Mouse (Mus musculus): Measurements from ENCODE around the gene Zfp444.

Gene Zfp444

DNA sequence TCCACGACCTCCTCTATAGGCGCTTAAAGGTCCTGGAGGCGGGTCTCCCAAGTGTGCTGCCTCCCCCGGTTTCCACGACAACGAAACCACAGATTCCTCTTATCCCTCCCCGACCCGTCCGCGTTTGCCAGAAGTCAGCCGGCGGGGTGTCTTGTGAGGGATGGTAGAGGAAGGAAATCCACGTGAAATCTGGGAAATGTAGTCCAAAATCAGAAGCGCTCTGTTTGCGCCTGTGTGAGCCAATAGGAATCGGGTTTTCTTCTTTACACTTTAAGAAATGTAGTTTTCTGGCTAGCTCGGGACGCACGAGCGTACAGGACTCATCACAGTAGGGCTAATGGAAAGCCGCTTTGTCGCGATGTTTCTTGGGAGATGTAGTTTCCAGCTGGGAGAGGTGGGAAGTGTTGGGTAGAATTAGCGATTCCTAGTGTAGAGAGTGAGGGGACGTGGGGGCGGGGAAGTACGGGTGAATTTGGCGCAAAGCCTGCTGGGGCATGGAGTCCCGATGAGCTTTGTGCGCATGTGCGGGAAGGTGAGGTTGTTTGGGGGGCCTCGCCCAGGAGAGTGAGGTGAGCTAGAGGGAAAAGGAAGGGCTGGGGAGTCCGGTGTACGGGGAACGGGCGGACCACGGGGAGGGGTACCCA, at the start of gene Zfp444:
Gene Zfp444, plus strand, starts transcription at position 221 of the 644 bp plus-strand sequence.
- DNase-seq (ENCODE audit: low spot score): peak; percentile 97

DNA sequence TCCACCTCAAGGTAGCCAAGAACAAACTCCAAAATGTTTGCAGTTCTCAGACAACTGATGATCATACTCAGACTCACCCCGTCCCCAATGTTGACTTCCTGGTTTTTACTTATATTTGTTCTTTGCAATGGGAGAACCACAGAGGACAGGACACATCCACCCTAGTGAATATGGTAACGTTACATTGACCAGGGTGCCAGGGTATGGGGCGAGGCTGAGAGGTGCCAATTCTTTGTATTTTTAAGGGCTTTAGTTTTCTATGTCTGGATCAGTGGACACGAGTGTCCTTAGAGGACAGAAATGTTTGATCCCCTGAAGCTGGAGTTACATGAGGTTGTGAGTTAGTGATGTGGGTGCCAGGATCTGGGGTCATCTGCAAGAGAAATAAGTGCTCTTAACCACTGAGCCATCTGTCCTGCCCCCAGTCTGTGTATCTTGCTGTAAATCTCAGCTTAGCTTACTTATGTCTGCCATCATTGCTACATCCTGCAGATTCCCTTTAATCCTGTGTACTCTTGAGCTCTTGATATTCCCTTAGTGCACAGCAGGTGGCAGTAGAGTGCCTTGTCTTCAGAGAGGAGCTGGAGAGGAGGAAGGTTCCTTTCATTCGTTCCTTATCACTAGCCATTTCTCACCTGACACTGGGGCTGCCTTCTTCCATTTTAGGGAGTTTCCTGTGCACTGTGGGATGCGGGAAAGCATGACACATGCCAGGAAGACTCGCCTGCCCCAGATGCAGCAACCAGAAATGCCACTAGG, 45.2 kb upstream of the Zfp444 start:
- peak; percentile 65 for DNase-seq (ENCODE audit: low spot score)

DNA sequence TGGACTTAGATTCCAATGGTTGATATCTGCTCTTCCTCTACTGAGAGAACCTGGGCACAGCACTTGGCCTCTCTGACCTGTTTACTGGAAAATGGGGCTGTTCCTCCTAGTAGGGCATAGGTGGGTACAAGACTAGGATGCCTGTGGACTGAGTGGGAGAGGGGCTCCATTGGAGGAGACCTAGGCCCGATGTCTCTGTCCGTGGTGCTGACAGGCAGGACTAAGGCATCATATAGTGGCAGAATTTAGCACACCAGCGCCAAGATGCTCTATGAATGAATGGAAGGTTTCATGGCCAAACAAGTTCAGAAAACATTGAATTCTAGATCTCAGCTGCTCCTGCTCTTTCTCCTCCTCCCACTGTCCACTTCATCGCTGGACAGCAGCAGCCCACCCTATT, 41.7 kb upstream of the Zfp444 start:
- DNase-seq (ENCODE audit: low spot score): no peak

DNA sequence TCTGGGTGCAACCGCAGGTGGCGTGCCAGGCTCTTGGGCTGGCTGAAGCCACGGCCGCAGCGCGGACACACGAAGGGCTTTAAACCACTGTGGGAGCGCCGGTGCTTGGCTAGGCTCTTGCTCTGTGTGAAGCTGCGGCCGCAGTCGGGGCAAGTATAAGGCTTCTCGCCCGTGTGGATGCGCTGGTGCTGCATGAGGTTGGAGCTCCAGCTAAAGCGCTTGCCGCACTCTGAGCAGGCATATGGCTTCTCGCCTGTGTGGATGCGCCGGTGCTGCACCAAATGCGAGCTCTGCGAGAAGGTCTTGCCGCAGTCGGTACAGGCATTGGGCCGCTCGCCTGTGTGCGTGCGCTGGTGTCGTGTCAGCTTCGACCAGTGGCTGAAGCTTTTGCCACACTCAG, 39.4 kb upstream of the Zfp444 start:
- no peak for DNase-seq (ENCODE audit: low spot score)

DNA sequence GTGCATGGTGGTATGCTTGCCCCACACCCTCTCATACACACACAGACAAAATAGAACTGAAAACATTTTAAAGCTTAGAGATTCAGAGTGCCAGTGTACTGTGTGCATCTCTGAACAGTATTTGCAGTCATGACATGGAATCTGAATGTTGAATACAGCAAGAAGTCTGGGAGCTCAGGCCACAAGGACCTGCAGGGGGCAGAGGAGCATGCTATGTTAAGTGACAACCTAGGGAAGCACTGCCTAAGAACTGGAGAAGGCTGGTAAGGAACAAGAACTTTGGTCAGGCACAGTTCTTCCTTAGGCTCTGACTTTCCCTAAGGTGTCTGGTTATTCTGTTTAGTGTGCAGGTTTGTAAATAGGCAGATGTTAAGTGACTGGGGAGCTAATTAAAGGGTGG, 35.5 kb upstream of the Zfp444 start:
- DNase-seq (ENCODE audit: low spot score): no peak

DNA sequence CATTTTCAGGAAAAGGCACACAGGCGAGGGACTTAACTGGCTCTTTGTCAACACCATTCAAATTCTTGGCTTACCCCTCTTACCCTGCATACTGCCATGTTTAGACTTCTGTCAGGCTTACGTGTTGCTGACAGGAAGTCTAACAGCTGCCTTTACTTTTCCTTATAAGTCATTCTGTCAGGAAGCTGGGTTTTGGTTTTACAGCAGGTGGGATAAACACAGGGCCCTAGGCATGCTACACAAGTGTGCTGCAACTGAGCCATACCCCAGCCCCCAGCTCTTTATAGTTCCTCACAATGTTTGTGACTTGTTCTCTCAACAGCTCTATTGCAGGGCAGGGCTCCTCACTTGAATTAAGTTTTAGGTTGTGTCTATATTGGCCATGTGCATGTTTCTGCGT, 32.7 kb upstream of the Zfp444 start:
- no peak for DNase-seq (ENCODE audit: low spot score)

DNA sequence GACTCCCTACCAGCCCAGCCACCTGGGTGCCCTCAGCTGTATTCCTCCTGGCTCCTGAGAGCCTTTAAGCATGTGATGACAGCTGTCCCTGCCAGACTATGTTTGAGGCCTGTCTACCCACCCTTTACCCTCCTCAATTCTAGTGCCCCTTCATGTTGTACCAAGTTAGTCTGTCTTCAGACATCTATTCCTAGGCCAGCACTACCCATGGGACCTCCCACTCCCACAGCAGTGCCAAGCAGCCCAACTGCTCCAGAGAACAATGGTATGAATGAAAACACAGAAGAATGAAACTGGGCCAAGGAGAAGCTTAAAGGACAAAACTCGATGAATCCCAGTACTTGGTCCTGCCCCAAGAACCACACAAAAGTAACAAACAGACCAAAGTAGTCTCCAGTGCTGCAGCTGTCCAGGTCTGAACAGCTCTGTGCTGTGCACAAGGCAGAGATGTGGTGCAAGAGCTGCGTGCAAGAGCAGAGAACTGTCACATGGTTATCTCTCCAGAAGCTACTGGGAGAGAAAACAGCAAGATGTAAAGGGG, 28.0 kb upstream of the Zfp444 start:
- DNase-seq (ENCODE audit: low spot score): no peak

DNA sequence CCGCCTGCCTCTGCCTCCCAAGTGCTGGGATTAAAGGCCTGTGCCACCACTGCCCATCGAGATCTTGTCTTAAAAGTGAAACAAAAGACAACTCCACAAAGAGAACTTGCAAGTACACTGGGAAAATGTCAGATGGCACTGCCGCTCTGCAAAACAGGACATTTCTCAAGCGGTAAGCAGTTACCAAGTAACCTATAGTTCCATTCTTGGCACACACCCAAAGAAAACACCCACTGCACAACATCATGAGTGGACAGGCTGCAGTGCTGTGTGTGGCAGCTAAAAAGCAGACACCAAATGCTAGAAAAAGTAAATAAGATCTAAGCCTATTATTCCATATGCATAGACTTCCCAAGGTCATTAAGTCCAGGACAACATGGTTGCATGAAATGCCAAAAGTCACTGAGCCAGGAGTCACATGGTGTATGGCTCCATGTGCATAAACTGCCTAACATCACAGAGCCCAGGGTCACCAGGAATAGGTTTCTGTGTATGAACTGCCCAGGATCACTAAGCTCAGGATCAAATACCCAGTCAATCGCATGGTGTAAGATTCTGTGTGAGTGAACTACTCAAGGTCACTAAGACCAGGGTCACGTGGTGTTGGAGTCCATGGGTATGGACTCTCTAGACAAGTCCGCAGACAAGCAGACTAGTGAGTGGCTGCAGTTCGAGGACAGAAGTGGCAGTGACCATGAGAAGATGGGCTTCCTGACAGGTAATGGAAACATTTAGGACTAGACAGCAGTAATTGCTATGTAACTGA, 26.4 kb upstream of the Zfp444 start:
- DNase-seq (ENCODE audit: low spot score): no peak

DNA sequence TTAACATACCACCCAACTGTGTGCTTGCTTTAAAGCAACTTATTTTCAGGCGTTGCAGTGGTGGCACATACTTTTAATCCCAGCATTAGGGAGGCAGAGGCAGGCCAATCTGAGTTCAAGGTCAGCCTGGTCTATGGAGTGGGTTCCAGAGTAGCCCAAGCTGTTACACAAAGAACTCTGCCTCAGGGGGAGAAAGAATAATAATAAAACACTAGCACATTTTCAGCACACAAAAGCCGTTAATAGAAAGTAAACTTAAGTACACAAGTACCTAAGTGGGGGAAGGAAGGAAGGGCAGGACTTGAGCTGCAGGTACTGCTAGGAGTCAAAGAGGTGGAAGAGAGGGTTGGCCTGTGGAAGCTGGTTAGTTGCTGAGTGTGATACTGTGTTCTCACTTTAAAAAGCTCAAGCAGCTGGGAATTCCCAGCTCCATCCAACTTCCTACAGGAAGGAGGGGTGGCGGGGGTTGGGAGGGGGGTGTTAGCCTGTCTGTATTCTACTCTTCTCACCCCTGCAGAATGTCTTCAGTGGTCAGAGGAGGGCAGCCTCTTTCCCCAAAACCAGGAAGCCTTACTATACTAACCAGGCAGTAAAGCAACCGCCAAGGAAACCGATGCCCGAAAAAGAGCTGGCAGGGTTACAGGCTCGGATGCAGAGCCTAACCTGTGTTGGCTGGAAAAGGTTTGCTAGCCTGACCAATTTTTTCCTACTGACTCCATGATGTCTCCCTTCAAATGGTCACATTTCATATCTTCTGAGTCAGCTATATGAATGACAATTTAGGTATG, 25.6 kb upstream of the Zfp444 start:
- no peak for DNase-seq (ENCODE audit: low spot score)

DNA sequence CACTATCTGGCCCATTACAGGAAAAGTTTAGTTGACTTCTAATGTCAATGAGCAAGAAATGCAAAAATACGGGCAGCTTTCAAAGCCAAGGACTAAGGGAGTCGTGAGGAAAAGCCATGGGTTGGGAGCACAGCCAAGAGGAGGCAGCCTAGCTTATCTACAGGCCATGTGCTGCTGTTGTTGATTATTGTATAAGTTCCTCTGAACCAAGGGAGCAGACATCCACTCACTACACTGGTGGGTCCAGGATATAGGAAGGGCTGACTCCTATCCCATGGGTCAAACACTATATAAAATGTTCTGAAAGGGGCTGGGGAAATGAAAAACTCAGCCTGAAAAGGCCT, 25.1 kb upstream of the Zfp444 start:
- DNase-seq (ENCODE audit: low spot score): no peak

DNA sequence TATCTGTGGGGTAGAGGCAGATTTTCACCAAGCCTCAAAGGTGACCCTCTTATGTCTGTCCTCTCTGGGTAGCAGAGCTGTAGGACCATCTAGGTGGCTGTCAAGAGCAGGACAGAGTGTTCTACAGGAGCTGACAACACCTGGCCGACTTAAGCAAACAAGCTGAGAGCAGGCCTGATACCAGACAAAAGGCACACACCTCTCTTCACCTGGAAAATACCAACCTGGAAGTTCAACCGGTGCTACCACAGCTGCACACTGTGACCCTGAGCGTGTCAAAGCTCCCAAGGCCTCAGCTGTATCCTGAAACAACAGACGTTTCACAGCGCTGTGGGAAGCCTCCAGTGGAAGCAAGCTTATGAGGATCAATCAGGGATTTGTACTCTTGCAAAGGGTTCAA, 24.3 kb upstream of the Zfp444 start:
- no peak for DNase-seq (ENCODE audit: low spot score)

DNA sequence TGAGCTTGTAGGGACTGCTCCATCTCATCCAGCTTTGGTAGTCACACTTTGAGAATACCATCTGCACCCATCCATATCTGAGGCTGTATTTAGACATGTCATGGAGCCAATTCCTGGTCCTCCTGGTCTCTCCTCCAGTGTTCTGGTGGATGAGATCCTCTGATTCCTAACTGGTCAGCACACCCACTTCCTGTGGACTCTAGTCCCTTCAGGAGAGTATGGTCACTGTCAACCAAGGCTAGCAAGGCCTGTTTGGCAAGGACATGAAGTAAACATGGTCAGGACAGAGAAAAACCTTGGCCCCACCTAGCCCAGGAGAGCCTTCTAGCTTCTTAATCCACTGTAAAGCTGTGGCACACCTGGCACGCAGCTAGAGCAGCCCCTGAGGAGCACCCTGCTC, 20.8 kb upstream of the Zfp444 start:
- no peak for DNase-seq (ENCODE audit: low spot score)

DNA sequence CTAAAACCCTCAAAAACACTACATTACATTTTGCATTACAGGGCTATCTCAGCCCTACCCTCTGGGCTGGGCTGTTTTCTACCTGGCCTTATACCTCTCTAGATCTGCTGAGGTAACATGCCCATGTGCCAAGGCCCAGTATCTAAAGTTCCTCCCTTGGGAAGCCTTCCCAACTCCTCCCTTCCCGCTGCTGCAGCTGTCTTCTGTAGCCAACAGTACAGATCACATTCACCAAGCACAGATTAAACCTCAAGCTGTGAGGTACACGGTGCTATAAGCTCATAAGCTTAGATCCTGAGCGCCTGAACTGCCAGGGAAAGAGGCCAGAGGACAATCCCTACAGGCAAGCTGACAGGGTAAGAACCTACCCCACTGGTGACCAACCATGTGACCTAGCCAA, 20.0 kb upstream of the Zfp444 start:
- DNase-seq (ENCODE audit: low spot score): no peak

DNA sequence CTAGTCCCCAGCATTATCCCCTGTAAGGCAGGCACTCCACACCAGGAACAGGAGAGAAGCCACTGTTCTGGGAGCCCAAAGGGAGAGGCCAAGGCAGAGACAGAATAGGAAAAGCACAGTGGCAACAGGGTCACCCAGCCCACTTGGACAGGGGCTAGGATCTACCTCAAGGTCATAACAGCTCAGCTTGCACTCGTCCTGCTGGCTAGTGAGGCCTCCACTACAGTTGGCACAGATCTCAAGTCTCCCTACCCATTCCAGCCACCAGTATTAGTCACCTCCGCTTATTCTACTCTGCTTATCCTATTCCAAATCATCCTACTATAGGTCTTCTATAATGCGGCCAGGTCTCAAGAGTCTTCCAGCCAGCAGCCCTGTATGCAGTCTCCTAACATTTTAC, 18.9 kb upstream of the Zfp444 start:
- no peak for DNase-seq (ENCODE audit: low spot score)

DNA sequence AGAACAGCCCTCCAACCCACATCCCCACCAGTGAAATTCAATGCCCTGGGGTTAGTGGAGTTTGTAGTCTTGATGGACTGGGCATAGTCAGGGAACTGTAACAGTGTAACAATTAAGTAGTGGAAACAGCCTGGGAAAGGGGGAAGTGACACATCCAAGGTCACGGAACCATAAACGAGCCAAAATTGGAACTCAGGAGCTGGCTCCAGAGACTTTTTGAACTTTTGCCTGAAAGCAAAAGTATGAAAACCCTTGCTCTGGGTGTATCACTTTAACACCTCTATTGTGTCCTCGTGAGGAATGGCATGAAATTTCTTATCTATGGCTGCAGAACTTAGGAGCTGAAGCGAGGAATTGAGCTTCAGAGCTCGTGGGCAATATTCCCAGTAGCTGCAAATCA, 17.9 kb upstream of the Zfp444 start:
- peak; percentile 51 for DNase-seq (ENCODE audit: low spot score)

DNA sequence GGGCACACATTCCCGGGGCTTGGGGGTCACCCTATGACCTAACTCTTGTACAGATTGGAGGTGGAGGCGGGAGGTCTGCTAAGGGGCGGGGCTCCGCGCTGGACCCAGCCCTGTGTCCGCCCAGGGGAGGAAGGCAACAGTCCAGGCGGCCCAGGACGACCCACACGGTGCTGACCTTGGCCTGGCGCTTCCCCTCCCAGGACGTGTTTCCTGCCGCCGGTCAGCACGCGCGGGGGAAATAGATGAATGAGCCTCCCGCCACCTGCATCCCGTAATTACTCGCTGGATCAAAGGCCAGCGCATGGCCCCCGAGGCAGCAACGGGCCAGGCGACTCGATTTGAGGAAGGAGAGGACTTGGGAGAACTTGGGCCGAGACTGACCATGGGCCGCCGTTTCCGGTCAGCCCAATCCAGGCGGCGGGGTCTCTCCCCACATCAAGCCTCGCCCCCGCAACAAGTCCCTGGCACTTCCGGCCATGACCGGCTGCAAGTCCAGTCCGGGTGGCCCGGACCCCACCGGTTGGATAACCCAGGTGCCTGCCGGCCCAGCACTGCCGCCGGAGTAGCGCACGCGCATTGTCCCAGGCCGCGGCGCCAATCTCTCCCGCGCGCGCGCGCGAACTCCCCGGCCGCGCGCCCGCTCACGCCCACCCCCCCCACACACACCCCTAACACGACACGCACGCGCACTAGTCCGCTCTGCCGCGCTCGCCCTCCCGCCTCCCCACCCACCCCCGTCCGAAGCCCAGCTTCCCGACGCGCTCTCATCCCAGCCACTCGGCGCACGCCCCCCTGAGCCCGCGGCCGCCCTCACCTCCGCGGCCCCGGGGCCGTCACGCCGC, 16.8 kb upstream of the Zfp444 start:
- DNase-seq (ENCODE audit: low spot score): peak; percentile 85

DNA sequence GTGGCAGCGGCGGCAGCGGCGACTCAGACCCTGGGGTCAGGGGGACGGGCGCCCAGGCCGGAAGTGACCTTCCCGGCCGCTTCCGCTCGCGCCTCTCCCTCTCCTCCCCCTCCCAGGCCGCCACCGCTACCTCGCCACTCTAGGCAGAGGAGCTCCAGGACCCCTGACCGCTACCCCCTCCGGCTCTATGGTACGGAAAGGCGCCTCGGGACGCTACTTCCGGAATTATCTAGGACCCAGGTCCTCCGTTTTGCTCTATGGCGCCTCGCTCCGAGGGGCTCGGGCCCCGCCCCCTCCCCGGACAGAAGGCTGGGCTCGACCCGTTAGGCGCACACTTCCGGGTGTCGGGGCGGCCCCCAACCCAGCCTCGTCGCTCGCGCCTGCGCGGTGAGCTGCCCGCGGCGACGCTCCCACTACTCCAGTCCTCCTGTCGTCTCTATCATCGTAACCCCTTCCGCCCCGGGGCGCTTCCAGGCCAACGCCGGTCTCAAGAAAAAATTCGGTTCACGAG, 16.1 kb upstream of the Zfp444 start, which contains the start of gene Zfp787:
Gene Zfp787, minus strand, starts transcription at position 97 of the 511 bp plus-strand sequence.
- DNase-seq (ENCODE audit: low spot score): peak; percentile 98

DNA sequence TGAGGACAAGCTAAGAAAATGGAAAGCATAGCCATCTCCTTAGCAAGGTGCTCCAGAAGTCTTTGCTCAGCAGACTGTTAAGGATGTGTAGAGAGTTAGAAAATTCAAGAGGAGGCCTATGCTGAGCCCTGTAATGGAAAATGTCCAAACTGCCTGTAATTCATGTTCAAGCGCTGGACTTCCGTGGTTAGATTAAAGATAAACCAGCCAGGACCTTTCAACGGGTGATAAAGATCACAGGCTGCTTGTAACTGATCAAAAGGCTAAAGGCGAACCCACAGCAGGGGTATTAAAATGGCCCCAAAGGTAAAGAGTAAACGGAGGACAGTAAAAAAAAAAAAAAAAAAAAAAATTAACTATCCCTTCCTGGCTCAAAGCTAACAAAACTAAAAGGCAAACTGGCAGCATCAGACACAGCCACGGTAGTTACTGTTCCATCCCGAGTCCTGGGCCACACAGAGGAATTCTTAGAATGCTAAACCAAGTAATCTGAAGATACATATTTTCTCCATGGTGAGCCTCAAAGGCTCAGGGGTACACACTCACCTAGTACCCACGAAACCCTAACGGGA, 15.0 kb upstream of the Zfp444 start:
- DNase-seq (ENCODE audit: low spot score): no peak

DNA sequence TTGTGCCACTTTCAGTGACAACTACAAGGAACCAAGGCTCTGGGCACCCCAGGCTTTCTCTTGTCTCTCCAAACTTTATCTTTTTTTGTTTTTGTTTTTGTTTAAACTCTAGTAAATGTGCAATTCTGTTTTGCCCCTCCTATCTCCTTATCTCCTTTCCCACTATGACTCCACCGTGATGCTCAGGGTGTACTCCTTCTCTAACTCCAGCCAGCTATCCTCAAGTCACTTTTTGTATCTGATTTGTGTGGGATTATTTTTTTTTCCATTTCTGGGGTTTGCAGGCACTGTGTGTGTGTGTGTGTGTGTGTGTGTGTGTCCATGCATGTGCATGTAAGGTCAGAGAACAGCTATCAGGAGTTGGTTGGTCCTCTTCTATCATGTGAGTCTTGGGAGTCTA, 14.5 kb upstream of the Zfp444 start:
- DNase-seq (ENCODE audit: low spot score): no peak

DNA sequence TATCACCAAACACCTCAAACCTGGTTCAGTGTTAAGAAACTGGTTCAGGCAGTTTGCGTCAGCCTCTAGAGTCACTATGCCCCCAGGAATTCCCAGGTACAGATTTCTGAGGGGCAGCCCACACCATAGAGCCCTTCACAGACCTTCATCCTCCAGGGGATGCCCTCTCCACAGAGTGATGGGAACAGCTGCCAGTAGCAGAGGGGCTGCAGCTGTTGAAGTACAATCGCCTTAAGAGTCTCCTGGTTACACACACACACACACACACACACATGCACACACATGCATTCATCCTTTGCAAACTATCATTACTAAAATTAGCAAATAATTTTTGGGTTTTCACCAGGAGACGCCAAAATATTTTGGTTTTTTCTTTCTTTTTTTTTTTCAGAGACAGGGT, 12.4 kb upstream of the Zfp444 start:
- no peak for DNase-seq (ENCODE audit: low spot score)

DNA sequence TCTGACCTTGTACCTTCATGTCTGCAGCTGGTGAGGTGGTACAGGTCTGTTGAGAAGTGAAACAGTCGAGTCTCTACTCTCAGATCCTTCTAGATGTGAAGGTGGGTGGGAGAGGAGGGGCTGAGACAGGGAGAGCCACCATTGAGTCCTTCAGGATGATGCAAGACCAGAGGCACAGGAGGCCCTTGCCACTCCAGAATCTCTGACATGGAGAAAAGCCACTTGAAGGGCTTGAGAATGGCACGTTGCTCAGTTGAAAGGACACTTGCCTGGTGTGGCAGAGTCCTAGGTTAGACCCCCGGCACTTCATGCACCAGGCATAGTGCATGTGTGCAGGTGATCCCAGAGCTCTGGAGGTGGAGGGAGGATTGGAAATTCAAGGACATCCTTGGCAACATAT, 10.5 kb upstream of the Zfp444 start:
- DNase-seq (ENCODE audit: low spot score): no peak
